In genomic region chr4:10197245-10197943, GRCm38 (mm10) we compare ENCODE assay signal across 21 mouse cellular contexts.
A peak's percentile ranks its signal among the peaks of the same experiment; 100 is the strongest.
DNase-seq lines count a peak whose midpoint lies in the region; ATAC-seq and TF ChIP-seq lines count a peak whose summit lies in the region.
"Had no signal": no experiment of that assay in that cellular context is flagged by ENCODE, and none has a peak within 500 bp of the region (broad histone marks: within the 10 kb centered on the region; RNA-seq: fewer than 3 reads in every experiment).

No protein-coding gene starts in this region.

- TF ChIP-seq POLR2A in thymus, adult 2 months (IDR thresholded peaks at IDR 0.05; ENCODE audit: control insufficient read depth, extremely low read depth, insufficient read depth, low read length, poor library complexity) = no peak

- no peaks in the 10 kb centered on the region for H3K27me3 ChIP-seq in forebrain, postnatal 0 days (ENCODE audit: insufficient read depth, low read length)
- no peaks in the 10 kb centered on the region for H3K27me3 ChIP-seq in forebrain, embryonic 11.5 days (ENCODE audit: control insufficient read depth, insufficient read depth, low read length)
- no peaks in the 10 kb centered on the region for H3K27me3 ChIP-seq in kidney, embryonic 14.5 days (ENCODE audit: control insufficient read depth, insufficient read depth, low read length)
- H3K27me3 ChIP-seq in lung, embryonic 16.5 days (ENCODE audit: control insufficient read depth, insufficient read depth, low read depth, low read length) = no peaks in the 10 kb centered on the region
- no peaks in the 10 kb centered on the region for H3K27me3 ChIP-seq in intestine, embryonic 16.5 days (replicated peaks; ENCODE audit: control insufficient read depth, insufficient read depth, low read length)
- H3K27me3 ChIP-seq in thymus, adult 2 months (ENCODE audit: control insufficient read depth, insufficient read depth, low read length) = no peaks in the 10 kb centered on the region
- H3K27me3 ChIP-seq: heart, embryonic 12.5 days; megakaryocyte, embryonic 14.5 days; neural tube, embryonic 15.5 days; Patski; stomach, embryonic 15.5 days had no signal

- no peak overlapping the region for H3K27ac ChIP-seq in forebrain, postnatal 0 days (ENCODE audit: low read depth, low read length)
- no peak overlapping the region for H3K27ac ChIP-seq in forebrain, embryonic 11.5 days (ENCODE audit: low read depth, low read length)
- H3K27ac ChIP-seq in kidney, embryonic 14.5 days (ENCODE audit: low read depth, low read length) = no peak overlapping the region
- peak overlapping the region; percentile 20; the same call in 1 of the 2 replicates for H3K27ac ChIP-seq in lung, embryonic 16.5 days (ENCODE audit: low read length)
- no peak overlapping the region for H3K27ac ChIP-seq in intestine, embryonic 16.5 days (ENCODE audit: low read length)
- no peak overlapping the region for H3K27ac ChIP-seq in thymus, adult 2 months (ENCODE audit: control insufficient read depth, insufficient read depth, low read length)
- H3K27ac ChIP-seq: liver, embryonic 14.5 days; neural tube, embryonic 15.5 days; stomach, embryonic 15.5 days had no signal

- no peaks in the 10 kb centered on the region for H3K4me1 ChIP-seq in forebrain, postnatal 0 days (ENCODE audit: insufficient read depth)
- H3K4me1 ChIP-seq in forebrain, embryonic 11.5 days (replicated peaks; ENCODE audit: control insufficient read depth, insufficient read depth, low read length) = no peaks in the 10 kb centered on the region
- no peaks in the 10 kb centered on the region for H3K4me1 ChIP-seq in kidney, embryonic 14.5 days (ENCODE audit: control insufficient read depth, insufficient read depth, low read length)
- no peaks in the 10 kb centered on the region; the same call in 1 of the 2 replicates for H3K4me1 ChIP-seq in lung, embryonic 16.5 days (replicated peaks; ENCODE audit: control insufficient read depth, insufficient read depth, low read length)
- H3K4me1 ChIP-seq in intestine, embryonic 16.5 days (ENCODE audit: control insufficient read depth, insufficient read depth, low read length) = no peaks in the 10 kb centered on the region
- no peaks in the 10 kb centered on the region for H3K4me1 ChIP-seq in thymus, adult 2 months (replicated peaks; ENCODE audit: control insufficient read depth, insufficient read depth, low read length)
- H3K4me1 ChIP-seq: megakaryocyte, embryonic 14.5 days; neural tube, embryonic 15.5 days; stomach, embryonic 15.5 days had no signal

- no peak overlapping the region for H3K9ac ChIP-seq in forebrain, postnatal 0 days
- H3K9ac ChIP-seq in forebrain, embryonic 11.5 days (ENCODE audit: low read length) = no peak overlapping the region
- H3K9ac ChIP-seq in kidney, embryonic 14.5 days (ENCODE audit: low read depth, low read length) = no peak overlapping the region
- no peak overlapping the region for H3K9ac ChIP-seq in lung, embryonic 16.5 days (ENCODE audit: low read length)
- no peak overlapping the region for H3K9ac ChIP-seq in intestine, embryonic 16.5 days (ENCODE audit: low read depth, low read length)
- H3K9ac ChIP-seq: heart, embryonic 12.5 days; liver, embryonic 14.5 days; neural tube, embryonic 15.5 days; stomach, embryonic 15.5 days had no signal

- 90% methylated on average over 1 of the region's 1 CpGs for WGBS in forebrain, postnatal 0 days
- 98% methylated on average over 1 of the region's 1 CpGs for WGBS in forebrain, embryonic 11.5 days
- 89% methylated on average over 1 of the region's 1 CpGs for WGBS in kidney, embryonic 14.5 days
- WGBS in lung, embryonic 16.5 days = 59% methylated on average over 1 of the region's 1 CpGs
- 81% methylated on average over 1 of the region's 1 CpGs for WGBS in intestine, embryonic 16.5 days
- 97% methylated on average over 1 of the region's 1 CpGs for WGBS in thymus, adult 2 months

- no peak for TF ChIP-seq CTCF in forebrain, postnatal 0 days (IDR thresholded peaks at IDR 0.05; ENCODE audit: low read depth)
- TF ChIP-seq CTCF in thymus, adult 2 months (IDR thresholded peaks at IDR 0.05; ENCODE audit: borderline replicate concordance, control insufficient read depth, extremely low read depth, insufficient read depth, low read length, poor library complexity) = no peak

- no peaks in the 10 kb centered on the region for H3K9me3 ChIP-seq in forebrain, postnatal 0 days (ENCODE audit: low read length)
- H3K9me3 ChIP-seq in forebrain, embryonic 11.5 days (ENCODE audit: control insufficient read depth, low read length) = no peaks in the 10 kb centered on the region
- no peaks in the 10 kb centered on the region for H3K9me3 ChIP-seq in kidney, embryonic 14.5 days (ENCODE audit: control insufficient read depth, low read length)
- H3K9me3 ChIP-seq in lung, embryonic 16.5 days (ENCODE audit: control insufficient read depth, low read length) = no peaks in the 10 kb centered on the region
- H3K9me3 ChIP-seq in intestine, embryonic 16.5 days (ENCODE audit: control insufficient read depth, low read length) = no peaks in the 10 kb centered on the region
- H3K9me3 ChIP-seq: megakaryocyte, embryonic 14.5 days; neural tube, embryonic 15.5 days; stomach, embryonic 15.5 days had no signal

- DNase-seq in forebrain, postnatal 0 days = peak; percentile 8
- no peak for DNase-seq in forebrain, embryonic 11.5 days (ENCODE audit: low spot score)
- DNase-seq in kidney, postnatal 10 days = no peak
- no peak for DNase-seq in lung, postnatal 10 days
- no peak for DNase-seq in thymus, adult 2 months
- DNase-seq: adrenal gland, postnatal 36 days; cerebellum, postnatal 14 days; gastrocnemius, postnatal 10 days; spleen, adult 18-20 months; thymus, postnatal 4 days had no signal

- ATAC-seq in forebrain, postnatal 0 days = peak; percentile 78
- no peak for ATAC-seq in forebrain, embryonic 11.5 days (replicated peaks; ENCODE audit: low FRiP score)
- ATAC-seq in kidney, embryonic 14.5 days (ENCODE audit: low FRiP score, low TSS enrichment) = 0 out of 2 replicates have a peak, but pooled peaks have one; percentile 41
- peak; percentile 88 for ATAC-seq in lung, embryonic 16.5 days (ENCODE audit: low read depth)
- ATAC-seq in intestine, embryonic 16.5 days = peak; percentile 59
- ATAC-seq: hindbrain, embryonic 16.5 days; Patski had no signal

- no peaks in the 10 kb centered on the region for H3K36me3 ChIP-seq in forebrain, postnatal 0 days (ENCODE audit: insufficient read depth)
- H3K36me3 ChIP-seq in forebrain, embryonic 11.5 days (ENCODE audit: control insufficient read depth, insufficient read depth, low read length) = no peaks in the 10 kb centered on the region
- H3K36me3 ChIP-seq in kidney, embryonic 14.5 days (ENCODE audit: control insufficient read depth, insufficient read depth, low read length) = no peaks in the 10 kb centered on the region
- H3K36me3 ChIP-seq in lung, embryonic 16.5 days (ENCODE audit: control insufficient read depth, insufficient read depth, low read length) = no peaks in the 10 kb centered on the region
- H3K36me3 ChIP-seq in intestine, embryonic 16.5 days (ENCODE audit: control insufficient read depth, insufficient read depth, low read length) = no peaks in the 10 kb centered on the region
- H3K36me3 ChIP-seq in thymus, adult 2 months (ENCODE audit: control insufficient read depth, insufficient read depth, low read length) = no peaks in the 10 kb centered on the region
- H3K36me3 ChIP-seq: heart, embryonic 12.5 days; neural tube, embryonic 15.5 days; stomach, embryonic 15.5 days had no signal

- no peak overlapping the region for H3K4me2 ChIP-seq in forebrain, postnatal 0 days (ENCODE audit: low read depth)
- no peak overlapping the region for H3K4me2 ChIP-seq in forebrain, embryonic 11.5 days (ENCODE audit: low read depth, low read length, severe bottlenecking)
- no peak overlapping the region for H3K4me2 ChIP-seq in kidney, embryonic 14.5 days (replicated peaks; ENCODE audit: low read depth, low read length)
- no peak overlapping the region for H3K4me2 ChIP-seq in lung, embryonic 16.5 days (ENCODE audit: low read depth, low read length)
- no peak overlapping the region for H3K4me2 ChIP-seq in intestine, embryonic 16.5 days (ENCODE audit: low read depth, low read length)
- H3K4me2 ChIP-seq: heart, embryonic 12.5 days; neural tube, embryonic 15.5 days; stomach, embryonic 15.5 days had no signal

- no peak overlapping the region for H3K4me3 ChIP-seq in forebrain, postnatal 0 days (ENCODE audit: low read depth, low read length)
- no peak overlapping the region for H3K4me3 ChIP-seq in forebrain, embryonic 11.5 days (ENCODE audit: low read depth, low read length)
- H3K4me3 ChIP-seq in kidney, embryonic 14.5 days (ENCODE audit: low read length) = no peak overlapping the region
- H3K4me3 ChIP-seq in lung, embryonic 16.5 days (ENCODE audit: low read length) = no peak overlapping the region
- no peak overlapping the region for H3K4me3 ChIP-seq in intestine, embryonic 16.5 days (ENCODE audit: low read length)
- H3K4me3 ChIP-seq in thymus, adult 2 months (ENCODE audit: control insufficient read depth, insufficient read depth, low read length) = no peak overlapping the region
- H3K4me3 ChIP-seq: erythroblast, embryonic 14.5 days; heart, embryonic 12.5 days; megakaryocyte, embryonic 14.5 days; neural tube, embryonic 15.5 days; stomach, embryonic 15.5 days had no signal
